Mouse (Mus musculus) NIH3T3 (cell line): ENCODE results near the gene Asz1.

Experiments used
- DNase-seq: peaks from one replicate; pipeline ENCODE4 v3.0.0-alpha.2; 2012; ENCODE audit warnings: low read depth

Asz1 gene

DNA sequence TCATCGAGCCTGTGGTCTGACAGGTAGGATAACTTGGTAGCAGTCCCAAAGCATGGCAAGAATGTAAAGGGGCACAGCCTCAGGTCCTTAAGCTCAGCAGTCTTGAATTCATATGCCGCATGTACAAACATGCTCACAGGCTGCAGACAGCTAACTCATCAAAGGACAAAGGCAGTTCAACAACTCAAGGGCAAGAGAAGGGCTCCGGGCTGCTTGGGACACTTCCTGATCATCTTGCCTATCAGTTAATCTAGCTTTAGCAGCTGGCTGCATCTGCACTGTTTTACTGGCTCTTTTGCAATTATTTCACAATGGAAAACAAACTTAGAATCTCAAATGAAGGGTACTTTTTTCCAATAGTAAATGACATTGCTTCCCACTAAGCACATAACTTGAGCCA lies 101.5 kb downstream of the Asz1 start:
- DNase-seq = no peak

- DNase-seq = no peak
These were observed 106.8 kb downstream of the Asz1 start for GRCm38 (mm10) chr6:18002065-18002464.
